Mouse (Mus musculus) frontal cortex, adult (tissue): ENCODE measurements around the gene Mkln1.

Experiments used
- ATAC-seq: cut with Nextera tagmentation; 2 replicates; pipeline ENCODE4 v1.9.2; 2017; ENCODE audit warnings: mild to moderate bottlenecking, moderate library complexity, mixed read lengths; ENCODE audit not compliant: low TSS enrichment

Mkln1 gene

GRCm38 (mm10) chr6:31398431-31399205 lies at the start of gene Mkln1:
TSS of gene Mkln1 (plus strand) at chr6:31398735.
- peak; percentile 96 for ATAC-seq

- ATAC-seq = peak; percentile 85
Observed at GRCm38 (mm10) chr6:31356444-31357191, 41.9 kb upstream of the Mkln1 start.

- peak; percentile 85 for ATAC-seq
Observed at GRCm38 (mm10) chr6:31357286-31357685, 41.2 kb upstream of the Mkln1 start.

- no peak for ATAC-seq
Observed at GRCm38 (mm10) chr6:31362617-31363016, 35.9 kb upstream of the Mkln1 start.

- no peak for ATAC-seq
Observed at GRCm38 (mm10) chr6:31364399-31364798, 34.1 kb upstream of the Mkln1 start.

- no peak for ATAC-seq
Observed at GRCm38 (mm10) chr6:31367947-31368346, 30.6 kb upstream of the Mkln1 start.

- no peak for ATAC-seq
Observed at GRCm38 (mm10) chr6:31368559-31368958, 30.0 kb upstream of the Mkln1 start.

- ATAC-seq = no peak
Observed at GRCm38 (mm10) chr6:31369875-31370274, 28.7 kb upstream of the Mkln1 start.

- ATAC-seq = 0 out of 2 replicates have a peak, but pooled peaks have one; percentile 3
Observed at GRCm38 (mm10) chr6:31370550-31371061, 27.9 kb upstream of the Mkln1 start.

- ATAC-seq = 0 out of 2 replicates have a peak, but pooled peaks have one; percentile 38
Observed at GRCm38 (mm10) chr6:31371140-31371539, 27.4 kb upstream of the Mkln1 start.

GRCm38 (mm10) chr6:31372620-31373019 lies 25.9 kb upstream of the Mkln1 start:
- no peak for ATAC-seq

GRCm38 (mm10) chr6:31373084-31373673 lies 25.4 kb upstream of the Mkln1 start:
- ATAC-seq = no peak

- no peak for ATAC-seq
Observed at GRCm38 (mm10) chr6:31382989-31383388, 15.5 kb upstream of the Mkln1 start.

- no peak for ATAC-seq
Observed at GRCm38 (mm10) chr6:31384794-31385193, 13.7 kb upstream of the Mkln1 start.

GRCm38 (mm10) chr6:31385281-31386145 lies 13.0 kb upstream of the Mkln1 start:
- ATAC-seq = no peak

- no peak for ATAC-seq
Observed at GRCm38 (mm10) chr6:31389716-31390115, 8.8 kb upstream of the Mkln1 start.

- ATAC-seq = peak; percentile 80
Observed at GRCm38 (mm10) chr6:31390243-31390981, 8.1 kb upstream of the Mkln1 start.

GRCm38 (mm10) chr6:31392871-31393270 lies 5.7 kb upstream of the Mkln1 start:
- ATAC-seq = no peak

- ATAC-seq = no peak
Observed at GRCm38 (mm10) chr6:31396118-31396517, 2.4 kb upstream of the Mkln1 start.

- ATAC-seq = no peak
Observed at GRCm38 (mm10) chr6:31397308-31397707, 1.2 kb upstream of the Mkln1 start.
